Mouse (Mus musculus): Measurements from ENCODE around the gene Pacs2. TPM values are rescaled to one million over a fixed set of nuclear protein-coding genes. Genes with fewer than 3 reads are reported as not detected.

Pacs2 gene
- polyA plus RNA-seq, 1 experiment from 2014 or later = 4.0 TPM

- ATAC-seq (no peak), DNase-seq (no peak)
- 73% methylated on average over 5 of the region's 5 CpGs for WGBS (ENCODE audit: insufficient replicate concordance)
- Histone ChIP-seq H3K27me3 (ENCODE audit: insufficient read depth, low read length) (no peaks in the 10 kb centered on the region), H3K9ac (replicated peaks) (no peak overlapping the region), H3K4me1 (ENCODE audit: insufficient read depth) (no peaks in the 10 kb centered on the region), H3K36me3 (replicated peaks; ENCODE audit: insufficient read depth, low read length) (peaks cover 50% of the 10 kb centered on the region), H3K27ac (ENCODE audit: low read depth) (no peak overlapping the region), H3K4me2 (ENCODE audit: low read depth, low read length) (0 out of 2 replicates have a peak overlapping the region, but pooled peaks have one; percentile 13), H3K9me3 (ENCODE audit: low read length) (no peaks in the 10 kb centered on the region), H3K4me3 (ENCODE audit: low read depth, low read length) (no peak overlapping the region)
- TF ChIP-seq EP300 (IDR thresholded peaks at IDR 0.05; ENCODE audit: low read depth) (no peak; the same call in 1 of the 2 replicates), CTCF (IDR thresholded peaks at IDR 0.05; ENCODE audit: low read depth) (no peak)
These were observed 45.9 kb downstream of the Pacs2 start for GRCm38 (mm10) chr12:113060178-113060577.

- peaks cover 46% of the 10 kb centered on the region for H3K36me3 ChIP-seq (replicated peaks; ENCODE audit: insufficient read depth, low read length)
These were observed 47.3 kb downstream of the Pacs2 start for GRCm38 (mm10) chr12:113061606-113062005.

DNA sequence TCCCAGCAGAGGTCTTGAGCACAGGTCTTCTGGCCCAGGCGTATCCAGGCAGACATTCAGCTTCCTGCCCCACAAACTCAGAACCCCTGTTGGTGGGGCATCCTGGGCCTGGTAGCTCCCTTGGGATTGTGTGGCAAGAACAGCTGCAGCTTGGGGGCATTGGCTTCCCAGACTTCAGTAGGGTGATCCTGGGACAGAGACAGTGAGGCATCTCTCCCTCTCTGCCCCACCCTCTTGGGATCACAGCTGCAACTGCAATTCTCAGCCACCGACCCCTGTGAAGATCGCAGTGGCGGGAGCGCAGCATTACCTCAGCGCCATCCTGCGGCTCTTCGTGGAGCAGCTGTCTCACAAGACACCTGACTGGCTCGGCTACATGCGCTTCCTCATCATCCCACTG is 47.9 kb downstream of the Pacs2 start:
- H3K27ac ChIP-seq (ENCODE audit: low read depth) = no peak overlapping the region
- DNase-seq (no peak), ATAC-seq (no peak)
- no peak for TF ChIP-seq EP300 (IDR thresholded peaks at IDR 0.05; ENCODE audit: low read depth)
- 0 out of 2 replicates have a peak, but pooled peaks have one; percentile 6 for TF ChIP-seq CTCF (IDR thresholded peaks at IDR 0.05; ENCODE audit: low read depth)
- H3K4me3 ChIP-seq (ENCODE audit: low read depth, low read length) = no peak overlapping the region
- H3K4me2 ChIP-seq (ENCODE audit: low read depth, low read length) = no peak overlapping the region
- H3K9ac ChIP-seq (replicated peaks) = no peak overlapping the region
- no peaks in the 10 kb centered on the region for H3K9me3 ChIP-seq (ENCODE audit: low read length)
- 87% methylated on average over 10 of the region's 10 CpGs for WGBS (ENCODE audit: insufficient replicate concordance)
- H3K4me1 ChIP-seq (ENCODE audit: insufficient read depth) = no peaks in the 10 kb centered on the region
- H3K36me3 ChIP-seq (replicated peaks; ENCODE audit: insufficient read depth, low read length) = peaks cover 43% of the 10 kb centered on the region
- H3K27me3 ChIP-seq (ENCODE audit: insufficient read depth, low read length) = no peaks in the 10 kb centered on the region

More at GRCm38 (mm10) chr12:113061606-113062005, 47.3 kb downstream of the Pacs2 start:
- no peak overlapping the region for H3K4me2 ChIP-seq (ENCODE audit: low read depth, low read length)
- no peak overlapping the region for H3K27ac ChIP-seq (ENCODE audit: low read depth)
- no peak overlapping the region for H3K9ac ChIP-seq (replicated peaks)
- H3K9me3 ChIP-seq (ENCODE audit: low read length) = no peaks in the 10 kb centered on the region
- no peak overlapping the region for H3K4me3 ChIP-seq (ENCODE audit: low read depth, low read length)
- no peak for ATAC-seq
- DNase-seq = no peak
- H3K4me1 ChIP-seq (ENCODE audit: insufficient read depth) = no peaks in the 10 kb centered on the region
- 78% methylated on average over 9 of the region's 9 CpGs for WGBS (ENCODE audit: insufficient replicate concordance)
- H3K27me3 ChIP-seq (ENCODE audit: insufficient read depth, low read length) = no peaks in the 10 kb centered on the region
- TF ChIP-seq CTCF (IDR thresholded peaks at IDR 0.05; ENCODE audit: low read depth) = no peak
- TF ChIP-seq EP300 (IDR thresholded peaks at IDR 0.05; ENCODE audit: low read depth) = no peak

DNA sequence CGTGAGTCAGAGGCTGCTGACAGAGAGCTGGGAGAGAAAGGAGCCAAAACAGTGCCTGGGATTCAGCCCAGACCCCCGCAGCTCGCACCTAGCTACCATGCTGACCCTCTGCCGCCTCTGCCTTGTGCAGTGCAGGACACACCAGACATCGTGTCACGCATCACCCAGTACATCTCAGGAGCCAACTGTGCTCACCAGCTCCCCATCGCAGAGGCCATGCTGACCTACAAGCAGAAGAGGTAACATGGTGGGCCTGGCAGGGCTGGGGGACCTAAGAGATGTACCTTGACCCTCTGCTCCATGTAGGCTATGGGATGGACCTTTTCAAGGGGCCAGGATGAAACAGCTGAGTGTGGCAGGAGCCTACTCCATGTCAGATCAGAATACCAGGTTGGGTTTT is 49.4 kb downstream of the Pacs2 start:
- Histone ChIP-seq H3K27ac (ENCODE audit: low read depth) (no peak overlapping the region), H3K4me3 (ENCODE audit: low read depth, low read length) (no peak overlapping the region), H3K27me3 (ENCODE audit: insufficient read depth, low read length) (no peaks in the 10 kb centered on the region), H3K9ac (replicated peaks) (no peak overlapping the region), H3K4me1 (ENCODE audit: insufficient read depth) (no peaks in the 10 kb centered on the region), H3K4me2 (ENCODE audit: low read depth, low read length) (no peak overlapping the region), H3K9me3 (ENCODE audit: low read length) (no peaks in the 10 kb centered on the region), H3K36me3 (replicated peaks; ENCODE audit: insufficient read depth, low read length) (peaks cover 34% of the 10 kb centered on the region)
- 94% methylated on average over 7 of the region's 7 CpGs for WGBS (ENCODE audit: insufficient replicate concordance)
- TF ChIP-seq EP300 (IDR thresholded peaks at IDR 0.05; ENCODE audit: low read depth) (no peak), CTCF (IDR thresholded peaks at IDR 0.05; ENCODE audit: low read depth) (no peak)
- ATAC-seq (no peak), DNase-seq (no peak)

DNA sequence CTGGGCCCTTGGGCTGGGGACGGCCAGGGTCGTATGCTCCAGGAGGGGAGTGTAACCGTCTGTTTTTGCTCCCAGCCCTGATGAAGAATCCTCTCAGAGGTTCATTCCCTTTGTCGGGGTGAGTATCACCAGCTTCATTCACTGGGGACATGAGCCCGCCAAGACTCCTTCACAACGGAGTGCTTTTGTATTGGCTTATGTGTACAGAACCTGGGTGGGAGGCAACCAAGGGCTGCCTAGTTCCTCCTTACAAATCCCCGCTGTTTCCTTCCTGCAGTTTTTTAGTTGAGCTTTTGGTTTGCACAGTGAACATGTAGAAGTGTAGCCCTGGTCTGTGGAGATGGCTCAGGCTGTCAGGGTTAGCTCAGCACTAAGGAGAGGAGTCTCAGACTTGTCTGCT is 53.7 kb downstream of the Pacs2 start:
- ATAC-seq = no peak
- WGBS (ENCODE audit: insufficient replicate concordance) = 68% methylated on average over 7 of the region's 7 CpGs

GRCm38 (mm10) chr12:113069389-113069788 is 55.1 kb downstream of the Pacs2 start:
- H3K27me3 ChIP-seq (ENCODE audit: insufficient read depth, low read length) = no peaks in the 10 kb centered on the region
- 92% methylated on average over 6 of the region's 6 CpGs for WGBS (ENCODE audit: insufficient replicate concordance)
- H3K9ac ChIP-seq (replicated peaks) = no peak overlapping the region
- TF ChIP-seq EP300 (IDR thresholded peaks at IDR 0.05; ENCODE audit: low read depth) = no peak
- TF ChIP-seq CTCF (IDR thresholded peaks at IDR 0.05; ENCODE audit: low read depth) = no peak
- no peak overlapping the region for H3K4me3 ChIP-seq (ENCODE audit: low read depth, low read length)
- no peak overlapping the region for H3K27ac ChIP-seq (ENCODE audit: low read depth)
- ATAC-seq = no peak
- peaks cover 18% of the 10 kb centered on the region for H3K4me1 ChIP-seq (ENCODE audit: insufficient read depth)
- H3K4me2 ChIP-seq (ENCODE audit: low read depth, low read length) = no peak overlapping the region
- DNase-seq = no peak
- no peaks in the 10 kb centered on the region for H3K9me3 ChIP-seq (ENCODE audit: low read length)
- peaks cover 28% of the 10 kb centered on the region for H3K36me3 ChIP-seq (replicated peaks; ENCODE audit: insufficient read depth, low read length)

More for the DNA sequence above, 53.7 kb downstream of the Pacs2 start:
- H3K9ac ChIP-seq (replicated peaks) = no peak overlapping the region
- H3K27ac ChIP-seq (ENCODE audit: low read depth) = no peak overlapping the region
- H3K4me2 ChIP-seq (ENCODE audit: low read depth, low read length) = no peak overlapping the region
- 0 out of 2 replicates have a peak, but pooled peaks cover 4% of the 10 kb centered on the region for H3K4me1 ChIP-seq (ENCODE audit: insufficient read depth)
- H3K36me3 ChIP-seq (replicated peaks; ENCODE audit: insufficient read depth, low read length) = peaks cover 31% of the 10 kb centered on the region
- no peak for DNase-seq
- no peaks in the 10 kb centered on the region for H3K27me3 ChIP-seq (ENCODE audit: insufficient read depth, low read length)
- no peak overlapping the region for H3K4me3 ChIP-seq (ENCODE audit: low read depth, low read length)
- no peak for TF ChIP-seq CTCF (IDR thresholded peaks at IDR 0.05; ENCODE audit: low read depth)
- no peak for TF ChIP-seq EP300 (IDR thresholded peaks at IDR 0.05; ENCODE audit: low read depth)
- H3K9me3 ChIP-seq (ENCODE audit: low read length) = no peaks in the 10 kb centered on the region

DNA sequence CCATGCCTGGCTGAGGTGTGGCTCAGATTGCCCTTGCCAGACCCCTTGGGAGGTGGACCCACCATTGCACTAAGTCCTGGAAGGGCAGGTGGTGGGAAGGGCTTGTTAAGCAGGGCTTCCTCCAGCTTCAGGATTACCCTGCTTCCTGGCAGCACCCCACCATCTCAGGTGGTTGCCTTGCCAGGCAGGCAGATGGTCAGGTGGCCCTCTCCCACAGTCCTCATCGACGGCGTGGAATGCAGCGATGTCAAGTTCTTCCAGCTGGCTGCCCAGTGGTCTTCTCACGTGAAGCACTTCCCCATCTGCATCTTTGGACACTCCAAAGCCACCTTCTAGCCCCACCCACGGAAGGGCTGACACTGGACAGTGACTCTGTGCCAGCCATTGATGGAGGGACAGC is 57.0 kb downstream of the Pacs2 start:
- 78% methylated on average over 6 of the region's 6 CpGs for WGBS (ENCODE audit: insufficient replicate concordance)
- Histone ChIP-seq H3K4me1 (ENCODE audit: insufficient read depth) (peaks cover 30% of the 10 kb centered on the region), H3K4me2 (ENCODE audit: low read depth, low read length) (no peak overlapping the region), H3K27me3 (ENCODE audit: insufficient read depth, low read length) (no peaks in the 10 kb centered on the region), H3K9me3 (ENCODE audit: low read length) (no peaks in the 10 kb centered on the region), H3K4me3 (ENCODE audit: low read depth, low read length) (no peak overlapping the region), H3K9ac (replicated peaks) (no peak overlapping the region), H3K36me3 (replicated peaks; ENCODE audit: insufficient read depth, low read length) (peaks cover 26% of the 10 kb centered on the region), H3K27ac (ENCODE audit: low read depth) (no peak overlapping the region)
- DNase-seq = no peak
- no peak for TF ChIP-seq EP300 (IDR thresholded peaks at IDR 0.05; ENCODE audit: low read depth)
- TF ChIP-seq CTCF (IDR thresholded peaks at IDR 0.05; ENCODE audit: low read depth) = no peak
- ATAC-seq = no peak

All from liver, postnatal 0 days (tissue).